Mouse (Mus musculus): Measurements from ENCODE around the gene Insr.

GRCm38 (mm10) chr8:3234569-3234968 lies 44.8 kb downstream of the Insr start:
- TF ChIP-seq MAZ (IDR thresholded peaks at IDR 0.05; ENCODE audit: low read depth, low read length) (no peak), CTCF (IDR thresholded peaks at IDR 0.05 in 2 of 3, conservative IDR thresholded peaks at IDR 0.05 in 1 of 3; ENCODE audit: control insufficient read depth in 1 of 3, insufficient read depth in 1 of 3, low read depth in 2 of 3, low read length in 3 of 3, poor library complexity in 1 of 3, severe bottlenecking in 1 of 3) (no peak), TAL1 (IDR thresholded peaks at IDR 0.05; ENCODE audit: low read length) (no peak), ELF1 (IDR thresholded peaks at IDR 0.05; ENCODE audit: low read depth, low read length) (no peak), JUND (IDR thresholded peaks at IDR 0.05; ENCODE audit: low read depth, low read length) (no peak), CHD2 (IDR thresholded peaks at IDR 0.05; ENCODE audit: low read length) (no peak), ZC3H11A (IDR thresholded peaks at IDR 0.05; ENCODE audit: low read depth, low read length) (no peak), MXI1 (IDR thresholded peaks at IDR 0.05; ENCODE audit: low read depth, low read length) (no peak), E2F4 (IDR thresholded peaks at IDR 0.05; ENCODE audit: borderline replicate concordance, low read depth, low read length) (no peak), GABPA (IDR thresholded peaks at IDR 0.05; ENCODE audit: low read depth, low read length) (no peak)
